Mouse (Mus musculus) monocyte, adult 5-6 weeks (primary cell): ENCODE results near the gene Spata13. TPM values are rescaled to one million over a fixed set of nuclear protein-coding genes. Genes with fewer than 3 reads are reported as not detected.

Source experiments
- ATAC-seq: fragments of 153-309, 156-312 bp; replicated peaks from 2 replicates; pipeline ENCODE4 v1.8.0; 2017; ENCODE audit warnings: mild to moderate bottlenecking; ENCODE audit not compliant: low TSS enrichment, insufficient number of reproducible peaks, severe bottlenecking, poor library complexity, low FRiP score
- total RNA-seq: library from RNA; stranded (forward); fragments of 200-1000, 200-491, 200-594 nt; gene quantifications from 3 replicates; pipeline ENCODE4 v1.2.3, GENCODE M21; 2017

Spata13 gene
- total RNA-seq, 1 experiment from 2014 or later = 207 TPM

- no peak for ATAC-seq
These were observed 2.8 kb downstream of the Spata13 start for GRCm38 (mm10) chr14:60636608-60636980.

GRCm38 (mm10) chr14:60636996-60637395 lies 3.2 kb downstream of the Spata13 start:
- no peak for ATAC-seq

GRCm38 (mm10) chr14:60638159-60638558 lies 4.4 kb downstream of the Spata13 start:
- no peak for ATAC-seq

- ATAC-seq = no peak
These were observed 5.4 kb downstream of the Spata13 start for GRCm38 (mm10) chr14:60639195-60639594.

GRCm38 (mm10) chr14:60641120-60641519 lies 7.3 kb downstream of the Spata13 start:
- no peak for ATAC-seq

DNA sequence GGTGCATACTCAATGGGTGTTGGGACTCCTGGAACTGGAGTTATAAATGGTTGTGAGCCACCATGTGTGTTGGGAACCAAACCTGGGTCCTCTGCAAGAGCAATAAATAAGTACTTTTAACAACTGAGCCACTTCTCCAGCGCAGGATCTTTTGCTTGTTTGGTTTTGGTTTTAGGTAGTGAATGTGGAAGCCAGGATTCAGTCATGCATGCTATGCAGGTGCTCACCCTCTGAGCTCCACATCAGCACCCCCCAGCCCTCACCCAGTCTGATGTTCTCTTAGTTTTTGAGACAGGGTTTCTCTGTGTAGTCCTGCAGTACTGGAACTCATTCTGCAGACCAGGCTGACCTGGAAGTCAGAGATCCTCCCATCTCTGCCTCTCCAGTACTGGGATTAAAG lies 8.3 kb downstream of the Spata13 start:
- no peak for ATAC-seq

GRCm38 (mm10) chr14:60643098-60643870 lies 9.5 kb downstream of the Spata13 start:
- no peak for ATAC-seq

DNA sequence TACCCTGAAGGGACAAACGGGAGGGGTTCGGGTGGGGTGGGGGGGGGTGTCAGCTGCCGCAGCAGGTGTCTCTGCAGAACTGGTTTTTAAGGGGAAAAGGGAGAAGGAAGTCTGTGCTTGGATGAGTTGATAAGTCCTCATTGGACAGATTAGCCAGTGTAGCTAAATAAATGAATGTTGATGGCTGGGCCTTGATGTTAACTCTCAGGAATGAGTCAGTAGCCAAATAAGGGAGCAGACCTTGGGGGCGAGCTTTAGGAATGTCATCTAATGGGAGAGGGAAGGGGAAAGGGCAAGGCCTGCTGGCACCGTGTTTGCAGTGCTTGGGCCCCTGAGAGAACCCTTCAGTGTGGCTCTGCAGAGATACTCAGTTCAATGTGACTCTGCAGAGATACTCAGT lies 12.6 kb downstream of the Spata13 start:
- ATAC-seq = no peak

GRCm38 (mm10) chr14:60647885-60648284 lies 14.1 kb downstream of the Spata13 start:
- ATAC-seq = no peak

DNA sequence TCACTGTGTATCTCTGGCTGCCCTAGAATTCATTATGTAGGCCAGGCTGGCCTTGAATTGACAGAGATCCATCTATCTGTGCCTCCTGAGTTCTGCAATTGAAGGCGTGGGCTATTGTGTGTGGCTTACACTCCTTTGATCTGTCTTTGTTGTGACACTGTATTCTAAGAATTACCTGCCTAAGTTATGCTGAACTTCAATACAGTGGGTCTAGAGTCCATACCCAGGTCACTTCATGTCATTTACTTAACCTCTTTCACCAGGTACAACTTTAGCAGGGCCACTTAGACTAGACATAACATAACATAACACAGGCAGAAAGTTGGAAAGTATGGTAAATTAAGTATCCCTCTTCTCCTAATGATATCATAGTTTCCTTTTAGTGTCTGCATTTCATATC lies 15.2 kb downstream of the Spata13 start:
- no peak for ATAC-seq

- no peak for ATAC-seq
These were observed 19.4 kb downstream of the Spata13 start for GRCm38 (mm10) chr14:60653184-60653583.

GRCm38 (mm10) chr14:60653977-60654376 lies 20.2 kb downstream of the Spata13 start:
- ATAC-seq = no peak

DNA sequence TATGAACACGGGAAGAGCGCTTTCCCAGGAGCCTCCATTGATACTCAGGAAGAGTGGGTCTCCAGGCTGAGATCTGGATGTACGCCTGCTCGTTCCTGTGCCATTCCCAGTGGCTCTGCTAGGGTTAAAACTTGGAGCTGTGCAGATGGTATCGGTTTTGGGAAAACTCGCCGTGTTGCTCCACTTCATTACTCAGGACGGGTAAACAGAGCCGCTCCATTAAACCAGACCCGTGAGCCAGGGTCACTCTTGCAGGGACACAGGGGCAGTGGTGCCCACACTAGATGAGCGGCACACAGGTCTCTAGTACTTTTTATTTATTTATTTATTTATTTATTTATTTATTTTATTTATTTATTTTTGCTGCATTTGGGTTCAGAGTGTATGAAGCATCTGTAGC lies 20.9 kb downstream of the Spata13 start:
- ATAC-seq = no peak

DNA sequence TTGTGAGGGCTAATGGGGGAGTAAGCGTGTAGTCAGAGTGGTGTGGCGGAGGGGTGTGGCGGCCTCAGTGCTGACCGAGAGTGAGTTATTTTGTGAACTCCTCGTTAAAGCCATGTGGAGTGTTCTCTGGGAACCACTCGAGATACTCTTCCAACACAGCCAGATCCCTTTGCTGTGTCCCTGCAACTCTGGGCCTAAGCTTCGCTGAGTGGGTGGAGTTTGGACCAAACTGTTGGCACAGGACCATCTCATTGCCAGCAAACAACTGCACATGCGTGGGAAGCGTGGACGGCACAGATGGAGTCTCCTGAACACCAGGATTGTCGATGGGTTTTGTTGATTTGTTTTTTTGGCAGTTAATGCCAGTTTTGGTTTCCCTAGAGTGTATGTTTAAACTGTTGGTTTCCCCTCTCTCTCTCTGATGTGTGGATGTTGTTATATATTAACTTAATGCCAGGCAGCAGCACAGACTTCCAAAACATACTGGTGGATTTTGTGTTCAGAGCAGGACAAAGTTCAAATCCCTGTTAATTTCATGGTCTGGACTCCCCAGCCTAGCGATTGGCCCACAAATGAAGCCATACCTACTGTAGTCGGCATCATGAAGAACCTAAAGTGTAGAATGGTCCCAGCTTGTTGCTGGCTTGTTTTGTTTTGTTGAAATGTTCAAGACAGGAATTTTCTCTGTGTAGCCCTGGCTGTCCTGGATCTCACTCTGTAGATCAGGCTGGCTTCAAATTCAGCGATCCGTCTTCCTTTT lies 22.3 kb downstream of the Spata13 start:
- no peak for ATAC-seq

GRCm38 (mm10) chr14:60656701-60657085 lies 22.9 kb downstream of the Spata13 start:
- no peak for ATAC-seq

- ATAC-seq = no peak
These were observed 24.1 kb downstream of the Spata13 start for GRCm38 (mm10) chr14:60657891-60658290.

DNA sequence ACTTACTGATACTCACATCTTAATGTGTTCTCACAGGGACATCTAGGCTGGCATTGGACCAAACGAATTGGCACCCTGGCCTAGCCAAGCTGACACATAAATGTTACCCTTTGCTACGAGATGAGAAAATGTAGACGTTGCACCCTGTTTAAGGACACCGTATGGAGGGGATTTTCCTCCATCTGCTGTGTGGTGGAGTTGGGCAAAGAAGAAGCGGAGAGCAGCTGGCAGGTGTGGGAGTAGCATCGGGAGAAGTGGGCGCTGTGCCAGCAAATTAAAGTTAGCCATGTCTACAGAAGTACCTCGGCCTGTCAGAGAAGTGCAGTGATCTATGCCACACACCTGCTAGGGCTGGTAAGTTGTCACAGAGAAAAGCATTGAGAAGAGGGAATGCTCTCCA lies 25.7 kb downstream of the Spata13 start:
- no peak for ATAC-seq

DNA sequence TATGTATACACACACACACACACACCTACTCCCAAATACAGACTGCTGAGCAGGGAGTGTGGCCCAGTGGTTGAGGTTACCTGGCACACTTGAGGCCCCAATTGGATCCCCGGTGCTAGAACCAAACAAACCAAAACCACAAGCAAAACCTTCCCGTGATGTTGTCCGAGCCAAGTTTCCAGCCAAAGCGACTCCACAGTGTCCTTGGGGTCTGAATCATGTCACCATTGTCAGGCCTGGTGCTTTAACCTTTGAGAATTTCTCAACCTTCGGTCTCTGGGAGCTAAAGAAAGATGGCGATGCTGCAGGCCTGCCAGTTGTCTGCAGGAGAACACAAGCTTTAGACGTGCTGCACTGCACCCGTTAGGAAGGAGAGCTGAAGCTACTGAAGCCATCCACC lies 26.8 kb downstream of the Spata13 start:
- no peak for ATAC-seq

GRCm38 (mm10) chr14:60661281-60661680 lies 27.5 kb downstream of the Spata13 start:
- no peak for ATAC-seq

DNA sequence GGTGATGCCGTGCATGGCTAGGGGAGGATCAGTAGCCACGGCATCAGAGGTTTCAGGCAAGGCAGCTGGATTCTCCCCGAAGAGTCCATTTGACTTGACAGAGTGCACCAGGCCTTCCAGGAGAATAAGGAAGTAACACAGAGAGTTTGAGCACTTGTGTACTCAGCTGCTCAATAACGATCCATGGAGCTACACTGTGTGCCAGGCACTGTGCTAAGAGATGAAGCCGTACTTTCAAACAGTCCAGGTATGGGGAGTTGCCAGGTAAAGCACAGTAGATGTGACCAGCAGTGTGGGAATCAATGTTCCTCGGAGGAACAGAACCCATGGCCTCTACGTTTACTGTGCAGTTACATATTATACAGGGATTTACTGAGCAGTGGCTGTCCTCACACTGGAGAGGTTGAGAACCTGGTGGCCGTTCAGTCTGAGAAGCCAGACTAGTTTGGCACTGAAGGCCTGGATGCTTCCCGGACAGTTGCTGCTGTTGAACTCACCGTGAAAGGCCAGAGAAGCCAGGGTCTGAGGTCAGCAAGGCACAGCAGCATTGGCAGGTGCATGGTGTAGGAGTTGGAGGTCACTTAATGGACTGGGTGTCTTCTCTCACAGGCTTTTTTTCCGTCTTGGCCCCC lies 29.6 kb downstream of the Spata13 start:
- no peak for ATAC-seq
